In genomic region chr2:44355316-44355715, GRCm38 (mm10) we compare ENCODE assay signal across 11 mouse cellular contexts.
DNase-seq lines count a peak whose midpoint lies in the region; ATAC-seq and TF ChIP-seq lines count a peak whose summit lies in the region.
"Had no signal": no experiment of that assay in that cellular context is flagged by ENCODE, and none has a peak within 500 bp of the region (broad histone marks: within the 10 kb centered on the region; RNA-seq: fewer than 3 reads in every experiment).

No protein-coding gene starts in this region.

- no peaks in the 10 kb centered on the region for H3K9me3 ChIP-seq in limb, embryonic 13.5 days
- H3K9me3 ChIP-seq: liver, embryonic 15.5 days had no signal

- 26% methylated on average over 11 of the region's 11 CpGs for WGBS in limb, embryonic 13.5 days

- TF ChIP-seq CTCF in left cerebral cortex, adult 2 months (IDR thresholded peaks at IDR 0.05), result no peak

- DNase-seq in heart, adult 18-20 months, result peak; percentile 6 to 18
- no peak for DNase-seq in heart, adult 8-10 months (ENCODE audit: low spot score)
- DNase-seq in left cerebral cortex, postnatal 4 days, result peak; percentile 21
- DNase-seq in left cerebral cortex, adult 2 months (ENCODE audit: extremely low spot score in 1 of 2, low spot score in 2 of 2), result no peak
- DNase-seq in embryo, embryonic 9.5 days (ENCODE audit: extremely low spot score), result peak; percentile 17
- no peak for DNase-seq in right cerebral cortex, adult 2 months (ENCODE audit: low spot score in 2 of 2)
- no peak for DNase-seq in adrenal gland, postnatal 14 days
- DNase-seq: B cell, adult 2 months; kidney, adult 2 months had no signal

- no peak overlapping the region for H3K9ac ChIP-seq in limb, embryonic 13.5 days
- H3K9ac ChIP-seq: liver, embryonic 15.5 days had no signal

- ATAC-seq in limb, embryonic 13.5 days (ENCODE audit: low FRiP score, low read depth), result peak; percentile 61; the same call in 1 of the 2 replicates

- H3K4me1 ChIP-seq in limb, embryonic 13.5 days, result peaks cover 6% of the 10 kb centered on the region
- H3K4me1 ChIP-seq: liver, embryonic 15.5 days had no signal

- no peaks in the 10 kb centered on the region for H3K27me3 ChIP-seq in limb, embryonic 13.5 days
- H3K27me3 ChIP-seq: liver, embryonic 15.5 days had no signal

- no peak overlapping the region for H3K4me3 ChIP-seq in left cerebral cortex, adult 2 months
- H3K4me3 ChIP-seq in limb, embryonic 13.5 days, result no peak overlapping the region
- H3K4me3 ChIP-seq: liver, embryonic 15.5 days had no signal

- no peak overlapping the region for H3K27ac ChIP-seq in left cerebral cortex, adult 2 months
- H3K27ac ChIP-seq in limb, embryonic 13.5 days, result no peak overlapping the region
- H3K27ac ChIP-seq: liver, embryonic 15.5 days had no signal

- peak overlapping the region; percentile 39 for H3K4me2 ChIP-seq in limb, embryonic 13.5 days (replicated peaks)
- H3K4me2 ChIP-seq: liver, embryonic 15.5 days had no signal

- intact Hi-C loops in left cerebral cortex, postnatal 4 days (cut with DNase I), result no loop called here
- intact Hi-C loops in left cerebral cortex, adult 2 months (cut with DNase I), result no loop called here

- no peaks in the 10 kb centered on the region for H3K36me3 ChIP-seq in limb, embryonic 13.5 days
- H3K36me3 ChIP-seq: liver, embryonic 15.5 days had no signal

Comparison
In these comparisons a context has a peak if more than half of its experiments do, and no peak if none do; other contexts are left out.
1. DNase-seq: peak in heart, adult 18-20 months (2 of 2), left cerebral cortex, postnatal 4 days (single experiment) and embryo, embryonic 9.5 days (single experiment); none in heart, adult 8-10 months (single experiment), left cerebral cortex, adult 2 months (0 of 2), right cerebral cortex, adult 2 months (0 of 2) and adrenal gland, postnatal 14 days (single experiment).